Mouse (Mus musculus) hindbrain, embryonic 14.5 days (tissue): ENCODE measurements at regions not wholly inside any gene's neighbourhood (a gene's known extent, or its start where the extent isn't known, plus 50 kb on each side); places are given as distances from the start of the nearest gene placed in this dataset.

Experiments
- ATAC-seq: fragments of 200-750 bp; cut with Nextera tagmentation; 2 replicates; pipeline ENCODE4 v1.8.0; 2017; ENCODE audit warnings: moderate number of reproducible peaks, mild to moderate bottlenecking, moderate TSS enrichment, moderate library complexity; ENCODE audit not compliant: low FRiP score
- DNase-seq: peaks from one replicate; pipeline ENCODE4 v3.0.0-alpha.2; 2015; ENCODE audit warnings: low spot score
- H3K27ac ChIP-seq: fragments of 300-500 bp; sonication (generic); 2 replicates; pipeline ENCODE4 v1.5.1; 2014; ENCODE audit warnings: mild to moderate bottlenecking, moderate library complexity
- H3K27me3 ChIP-seq: fragments of 300-500 bp; sonication (generic); 2 replicates; pipeline ENCODE4 v1.6.1; 2014; ENCODE audit warnings: mild to moderate bottlenecking, low read length, mixed read lengths; ENCODE audit not compliant: control insufficient read depth, insufficient read depth
- H3K36me3 ChIP-seq: fragments of 300-500 bp; sonication (generic); replicated peaks from 2 replicates; pipeline ENCODE4 v1.6.1; 2014; ENCODE audit not compliant: control insufficient read depth, insufficient read depth
- H3K4me1 ChIP-seq: fragments of 300-500 bp; sonication (generic); replicated peaks from 2 replicates; pipeline ENCODE4 v1.6.1; 2014; ENCODE audit warnings: antibody characterized with exemption, low read length, mixed read lengths; ENCODE audit not compliant: control insufficient read depth, insufficient read depth
- H3K4me2 ChIP-seq: fragments of 300-500 bp; sonication (generic); replicated peaks from 2 replicates; pipeline ENCODE4 v1.6.1; 2014; ENCODE audit warnings: mild to moderate bottlenecking, moderate library complexity
- H3K4me3 ChIP-seq: fragments of 300-500 bp; sonication (generic); replicated peaks from 2 replicates; pipeline ENCODE4 v1.5.1; 2014; ENCODE audit warnings: mild to moderate bottlenecking, low read length
- H3K9ac ChIP-seq: fragments of 300-500 bp; sonication (generic); 2 replicates; pipeline ENCODE4 v1.6.1; 2014
- H3K9me3 ChIP-seq: fragments of 300-500 bp; sonication (generic); 2 replicates; pipeline ENCODE4 v1.6.1; 2016; ENCODE audit warnings: low read length; ENCODE audit not compliant: control insufficient read depth
- WGBS: fragments of 180-500 bp; shearing (Covaris S2); extraction: QIAGEN DNeasy Blood & Tissue Kit; methylation state at CpG from one replicate; pipeline ENCODE4 v1.1.7; 2014; 5-methylcytosine and 5-hydroxymethylcytosine counted together

DNA sequence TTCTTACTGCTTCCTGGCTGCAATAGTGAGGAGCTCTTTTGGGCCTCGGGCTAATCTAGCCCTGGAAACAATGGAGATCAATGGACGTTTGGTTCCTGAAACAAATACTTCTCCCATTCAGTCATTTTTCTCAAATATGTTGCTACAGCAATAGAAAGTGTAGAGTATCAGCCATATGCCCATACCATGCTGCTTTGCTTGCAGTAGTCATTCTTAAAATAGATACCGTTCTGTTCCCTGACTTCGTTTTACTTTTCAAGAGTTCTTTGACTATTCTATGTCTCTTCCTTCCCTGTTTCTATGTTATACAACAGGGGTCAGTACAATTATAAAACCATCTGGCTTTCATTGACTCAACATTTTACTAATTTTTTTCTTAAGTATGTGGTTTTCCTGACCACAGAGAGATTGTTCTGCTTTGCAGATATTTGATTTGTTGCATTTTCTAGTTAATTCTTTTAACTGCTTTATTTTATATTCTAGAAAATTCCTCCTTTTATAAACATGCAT, 275.2 kb upstream of the Xrcc4 start:
- Histone ChIP-seq H3K36me3 (no peaks in the 10 kb centered on the region), H3K27me3 (no peaks in the 10 kb centered on the region), H3K27ac (no peak overlapping the region), H3K9ac (no peak overlapping the region), H3K9me3 (no peaks in the 10 kb centered on the region), H3K4me3 (no peak overlapping the region), H3K4me2 (no peak overlapping the region), H3K4me1 (no peaks in the 10 kb centered on the region)
- DNase-seq: no peak
- 84% methylated on average over 4 of the region's 4 CpGs for WGBS
- ATAC-seq: no peak

GRCm38 (mm10) chr13:90359861-90360601, 270.6 kb upstream of the Xrcc4 start:
- no peak for DNase-seq
- Histone ChIP-seq H3K27me3 (no peaks in the 10 kb centered on the region), H3K9me3 (no peaks in the 10 kb centered on the region), H3K36me3 (no peaks in the 10 kb centered on the region), H3K4me3 (no peak overlapping the region), H3K9ac (no peak overlapping the region), H3K4me1 (no peaks in the 10 kb centered on the region), H3K27ac (no peak overlapping the region), H3K4me2 (no peak overlapping the region)
- ATAC-seq: no peak
- WGBS: 80% methylated on average over 10 of the region's 10 CpGs

- no peaks in the 10 kb centered on the region for H3K36me3 ChIP-seq
- 36% methylated on average over 1 of the region's 1 CpGs for WGBS
- no peaks in the 10 kb centered on the region for H3K4me1 ChIP-seq
- no peak overlapping the region for H3K4me2 ChIP-seq
- no peak overlapping the region for H3K4me3 ChIP-seq
- DNase-seq (no peak), ATAC-seq (no peak)
- no peak overlapping the region for H3K9ac ChIP-seq
- H3K27ac ChIP-seq: no peak overlapping the region
- no peaks in the 10 kb centered on the region for H3K27me3 ChIP-seq
- H3K9me3 ChIP-seq: no peaks in the 10 kb centered on the region
These were observed 268.7 kb upstream of the Xrcc4 start for GRCm38 (mm10) chr13:90358149-90358548.

DNA sequence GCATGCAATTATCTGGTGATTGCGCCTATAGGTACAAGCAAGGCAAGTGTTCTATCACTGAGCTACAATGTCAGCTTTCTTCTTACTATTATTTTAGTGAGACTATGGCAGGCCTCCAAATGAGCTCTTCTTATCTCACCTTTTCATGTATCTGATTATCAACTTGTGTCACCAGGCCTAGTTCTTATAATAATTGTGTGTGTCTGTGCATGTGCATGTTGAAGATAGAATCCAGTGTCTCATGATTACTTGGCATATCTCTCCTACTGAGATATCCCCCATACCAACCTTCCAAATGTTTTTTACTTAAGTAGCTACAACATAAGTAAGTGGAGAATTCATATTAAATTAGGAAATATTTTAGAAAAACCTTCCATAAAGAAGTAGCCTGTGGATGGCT, 266.2 kb upstream of the Xrcc4 start:
- WGBS: 98% methylated on average over 1 of the region's 1 CpGs
- Histone ChIP-seq H3K27ac (no peak overlapping the region), H3K4me2 (no peak overlapping the region), H3K4me1 (no peaks in the 10 kb centered on the region), H3K4me3 (no peak overlapping the region), H3K9ac (no peak overlapping the region), H3K36me3 (no peaks in the 10 kb centered on the region), H3K9me3 (no peaks in the 10 kb centered on the region), H3K27me3 (no peaks in the 10 kb centered on the region)
- DNase-seq (no peak), ATAC-seq (no peak)

- ATAC-seq (no peak), DNase-seq (no peak)
- Histone ChIP-seq H3K4me3 (no peak overlapping the region), H3K4me2 (no peak overlapping the region), H3K9ac (no peak overlapping the region), H3K9me3 (0 out of 2 replicates have a peak, but pooled peaks cover 2% of the 10 kb centered on the region), H3K4me1 (no peaks in the 10 kb centered on the region), H3K36me3 (no peaks in the 10 kb centered on the region), H3K27me3 (no peaks in the 10 kb centered on the region), H3K27ac (no peak overlapping the region)
- 88% methylated on average over 4 of the region's 4 CpGs for WGBS
These were observed 253.4 kb upstream of the Xrcc4 start for GRCm38 (mm10) chr13:90342823-90343222.

- ATAC-seq: no peak
- Histone ChIP-seq H3K4me3 (no peak overlapping the region), H3K36me3 (no peaks in the 10 kb centered on the region), H3K9ac (no peak overlapping the region), H3K4me1 (no peaks in the 10 kb centered on the region), H3K9me3 (no peaks in the 10 kb centered on the region), H3K27ac (no peak overlapping the region), H3K4me2 (no peak overlapping the region), H3K27me3 (no peaks in the 10 kb centered on the region)
- 89% methylated on average over 8 of the region's 8 CpGs for WGBS
- no peak for DNase-seq
These were observed 252.3 kb upstream of the Xrcc4 start for GRCm38 (mm10) chr13:90341597-90342212.

DNA sequence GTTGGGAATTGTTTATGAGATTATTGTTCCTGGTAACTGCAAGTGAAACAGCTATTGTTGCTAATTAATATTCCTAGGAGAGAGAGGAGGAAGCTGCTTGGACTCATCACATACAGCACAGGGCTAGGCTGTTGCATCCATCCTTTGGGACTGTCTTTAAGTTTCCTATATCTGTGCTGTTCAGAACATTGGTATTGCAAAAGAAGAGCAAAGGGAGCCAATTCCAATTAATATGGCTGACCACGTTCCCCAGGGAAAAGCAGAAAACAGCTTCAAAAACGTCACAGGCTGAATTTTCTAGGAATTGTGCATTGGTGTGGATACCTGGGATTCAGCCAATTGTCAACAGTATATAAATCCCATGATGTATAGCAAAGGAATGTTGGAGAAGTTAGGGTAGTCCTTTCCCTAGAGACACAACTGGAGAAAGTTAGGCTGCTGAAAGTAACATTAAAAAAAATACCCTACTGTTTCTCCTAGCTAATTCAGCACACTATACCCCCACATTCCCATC, 251.3 kb upstream of the Xrcc4 start:
- Histone ChIP-seq H3K9me3 (no peaks in the 10 kb centered on the region), H3K9ac (no peak overlapping the region), H3K4me3 (no peak overlapping the region), H3K4me1 (no peaks in the 10 kb centered on the region), H3K4me2 (no peak overlapping the region), H3K27ac (no peak overlapping the region), H3K36me3 (no peaks in the 10 kb centered on the region), H3K27me3 (no peaks in the 10 kb centered on the region)
- no peak for DNase-seq
- 66% methylated on average over 2 of the region's 2 CpGs for WGBS
- no peak for ATAC-seq

DNA sequence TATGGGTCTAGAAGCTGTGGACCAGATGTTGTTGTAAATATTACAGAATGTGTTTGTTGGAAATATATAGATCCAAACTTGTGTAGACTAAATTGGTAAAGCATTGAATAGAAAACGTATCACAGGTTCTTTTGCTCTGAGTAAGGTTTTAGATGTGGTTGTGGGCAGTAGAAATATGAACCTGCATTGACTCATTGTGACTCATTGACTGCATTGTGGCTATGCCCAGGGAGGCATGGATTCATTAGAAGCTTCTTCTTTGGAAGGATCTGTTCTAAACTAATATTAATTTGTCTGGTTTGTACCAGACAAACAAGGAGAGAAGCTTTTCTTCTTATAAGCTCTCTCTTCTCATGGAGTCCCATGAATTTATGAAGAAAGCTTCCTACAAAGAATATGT, 248.2 kb upstream of the Xrcc4 start:
- WGBS: 83% methylated on average over 1 of the region's 1 CpGs
- Histone ChIP-seq H3K27ac (no peak overlapping the region), H3K9me3 (no peaks in the 10 kb centered on the region), H3K9ac (no peak overlapping the region), H3K27me3 (no peaks in the 10 kb centered on the region), H3K4me2 (no peak overlapping the region), H3K4me1 (no peaks in the 10 kb centered on the region), H3K4me3 (no peak overlapping the region), H3K36me3 (no peaks in the 10 kb centered on the region)
- ATAC-seq: no peak
- no peak for DNase-seq

DNA sequence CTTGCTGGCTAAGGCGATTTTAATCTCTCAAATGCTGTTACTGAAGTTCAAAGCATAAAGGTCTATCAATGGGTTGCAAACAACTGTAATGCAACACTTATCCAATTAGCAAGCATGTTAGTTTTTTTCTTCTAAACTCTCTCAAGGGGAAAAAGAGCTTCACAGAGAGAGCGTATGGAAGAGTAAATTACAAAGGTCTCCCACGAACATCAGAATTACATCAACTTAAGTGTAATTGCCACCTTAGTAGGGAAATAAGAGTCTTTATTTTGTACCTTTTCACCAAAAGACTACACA, 246.3 kb upstream of the Xrcc4 start:
- no peak overlapping the region for H3K4me2 ChIP-seq
- no peaks in the 10 kb centered on the region for H3K4me1 ChIP-seq
- H3K27ac ChIP-seq: no peak overlapping the region
- H3K4me3 ChIP-seq: no peak overlapping the region
- H3K9me3 ChIP-seq: no peaks in the 10 kb centered on the region
- no peaks in the 10 kb centered on the region for H3K36me3 ChIP-seq
- ATAC-seq (no peak), DNase-seq (no peak)
- H3K27me3 ChIP-seq: no peaks in the 10 kb centered on the region
- no peak overlapping the region for H3K9ac ChIP-seq
- WGBS: 60% methylated on average over 3 of the region's 3 CpGs
